Mouse (Mus musculus) neural tube, embryonic 15.5 days (tissue): ENCODE data around the gene Gne. TPM values are rescaled to one million over a fixed set of nuclear protein-coding genes. Genes with fewer than 3 reads are reported as not detected.
A peak's percentile ranks its signal among the peaks of the same experiment; 100 is the strongest.

ENCODE experiments used
- ATAC-seq: fragments of 200-750 bp; cut with Nextera tagmentation; 2 replicates; pipeline ENCODE4 v1.8.0; 2017; ENCODE audit warnings: mild to moderate bottlenecking, moderate TSS enrichment, moderate library complexity; ENCODE audit not compliant: low FRiP score
- H3K27ac ChIP-seq: fragments of 300-500 bp; sonication (generic); replicated peaks from 2 replicates; pipeline ENCODE4 v1.5.1; 2015; ENCODE audit warnings: mild to moderate bottlenecking, inconsistent platforms
- H3K27me3 ChIP-seq: fragments of 300-500 bp; sonication (generic); replicated peaks from 2 replicates; pipeline ENCODE4 v1.6.1; 2015; ENCODE audit warnings: inconsistent platforms
- H3K36me3 ChIP-seq: fragments of 300-500 bp; sonication (generic); 2 replicates; pipeline ENCODE4 v1.6.1; 2015; ENCODE audit warnings: inconsistent platforms
- H3K4me1 ChIP-seq: fragments of 300-500 bp; sonication (generic); 2 replicates; pipeline ENCODE4 v1.6.1; 2015; ENCODE audit warnings: inconsistent platforms
- H3K4me2 ChIP-seq: fragments of 300-500 bp; sonication (generic); 2 replicates; pipeline ENCODE4 v1.6.1; 2015; ENCODE audit warnings: inconsistent platforms, mild to moderate bottlenecking, moderate library complexity
- H3K4me3 ChIP-seq: fragments of 300-500 bp; sonication (generic); replicated peaks from 2 replicates; pipeline ENCODE4 v1.5.1; 2015; ENCODE audit warnings: mild to moderate bottlenecking, inconsistent platforms
- H3K9ac ChIP-seq: fragments of 300-500 bp; sonication (generic); replicated peaks from 2 replicates; pipeline ENCODE4 v1.6.1; 2015; ENCODE audit warnings: mild to moderate bottlenecking, inconsistent platforms
- H3K9me3 ChIP-seq: fragments of 300-500 bp; sonication (generic); replicated peaks from 2 replicates; pipeline ENCODE4 v1.6.1; 2016; ENCODE audit warnings: inconsistent platforms
- WGBS: fragments of 180-500 bp; shearing (Covaris S2); methylation state at CpG from one replicate; pipeline ENCODE4 v1.1.7; 2015; ENCODE audit warnings: mixed read lengths; 5-methylcytosine and 5-hydroxymethylcytosine counted together
- polyA plus RNA-seq: library from polyadenylated mRNA; unstranded; fragments of >200 nt; fragmentation: Nextera tagmentation; extraction: Ambion mirVana; gene quantifications from 2 replicates; pipeline ENCODE4 v1.2.1, GENCODE M21; 2015

Gene Gne
- polyA plus RNA-seq, 1 experiment from 2014 or later = 27.2 TPM

GRCm38 (mm10) chr4:44103620-44104019 is 19.6 kb upstream of the Gne start:
- no peaks in the 10 kb centered on the region for H3K9me3 ChIP-seq
- no peak overlapping the region for H3K4me2 ChIP-seq
- H3K36me3 ChIP-seq = no peaks in the 10 kb centered on the region
- no peak for ATAC-seq
- no peak overlapping the region for H3K4me3 ChIP-seq
- H3K9ac ChIP-seq = no peak overlapping the region
- no peaks in the 10 kb centered on the region for H3K27me3 ChIP-seq
- WGBS = 77% methylated on average over 8 of the region's 8 CpGs
- peaks cover 18% of the 10 kb centered on the region for H3K4me1 ChIP-seq
- H3K27ac ChIP-seq = no peak overlapping the region

DNA sequence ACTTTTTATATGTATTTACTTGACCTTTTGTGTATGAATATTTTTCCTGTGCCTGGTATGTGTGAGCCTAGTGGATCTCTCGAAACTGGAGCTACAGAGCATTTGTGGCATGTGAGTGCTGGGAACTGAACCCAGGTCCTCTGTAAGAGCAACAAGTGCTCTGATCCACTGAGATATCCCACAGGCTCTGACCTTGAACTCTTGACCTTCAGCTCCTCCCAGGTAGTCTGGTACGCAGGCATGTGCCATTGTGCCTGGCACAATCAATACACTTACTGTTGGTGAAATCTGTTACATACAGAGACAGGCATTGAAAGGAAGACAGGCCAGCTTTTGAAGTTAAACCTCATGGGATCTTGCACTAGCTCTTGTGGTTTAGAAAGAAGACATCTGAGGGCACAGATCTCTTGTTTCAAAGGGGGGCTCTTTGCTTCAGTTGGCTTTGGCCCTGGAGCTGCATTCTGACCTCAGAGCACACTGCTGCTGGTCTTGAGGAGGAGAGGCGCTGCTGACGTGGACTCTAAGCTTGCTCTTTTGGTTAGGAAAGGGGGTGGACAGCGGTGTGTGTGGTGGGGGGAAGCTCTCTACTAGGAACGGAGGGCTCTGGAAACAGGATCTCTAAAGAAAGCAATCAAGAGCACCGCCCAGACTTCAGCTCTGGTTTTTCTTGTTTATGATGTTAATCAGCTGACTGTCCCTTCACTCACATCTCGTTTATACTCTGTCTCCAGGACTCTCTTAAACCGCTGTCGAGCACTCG is 13.8 kb upstream of the Gne start:
- Histone ChIP-seq H3K4me3 (no peak overlapping the region), H3K36me3 (no peaks in the 10 kb centered on the region), H3K9me3 (no peaks in the 10 kb centered on the region), H3K9ac (no peak overlapping the region), H3K4me2 (no peak overlapping the region), H3K27ac (no peak overlapping the region), H3K4me1 (no peaks in the 10 kb centered on the region), H3K27me3 (no peaks in the 10 kb centered on the region)
- no peak for ATAC-seq
- 58% methylated on average over 11 of the region's 11 CpGs for WGBS

GRCm38 (mm10) chr4:44094475-44094874 is 10.5 kb upstream of the Gne start:
- WGBS = 93% methylated on average over 4 of the region's 4 CpGs
- no peak for ATAC-seq
- Histone ChIP-seq H3K36me3 (no peaks in the 10 kb centered on the region), H3K4me3 (no peak overlapping the region), H3K27ac (no peak overlapping the region), H3K9ac (no peak overlapping the region), H3K4me1 (no peaks in the 10 kb centered on the region), H3K9me3 (no peaks in the 10 kb centered on the region), H3K27me3 (no peaks in the 10 kb centered on the region), H3K4me2 (no peak overlapping the region)

- no peaks in the 10 kb centered on the region for H3K9me3 ChIP-seq
- ATAC-seq = no peak
- no peaks in the 10 kb centered on the region for H3K36me3 ChIP-seq
- no peak overlapping the region for H3K4me2 ChIP-seq
- H3K27me3 ChIP-seq = no peaks in the 10 kb centered on the region
- H3K9ac ChIP-seq = no peak overlapping the region
- no peak overlapping the region for H3K4me3 ChIP-seq
- WGBS = 79% methylated on average over 11 of the region's 11 CpGs
- no peaks in the 10 kb centered on the region for H3K4me1 ChIP-seq
- H3K27ac ChIP-seq = no peak overlapping the region
Observed at GRCm38 (mm10) chr4:44092359-44092758, 8.4 kb upstream of the Gne start.

DNA sequence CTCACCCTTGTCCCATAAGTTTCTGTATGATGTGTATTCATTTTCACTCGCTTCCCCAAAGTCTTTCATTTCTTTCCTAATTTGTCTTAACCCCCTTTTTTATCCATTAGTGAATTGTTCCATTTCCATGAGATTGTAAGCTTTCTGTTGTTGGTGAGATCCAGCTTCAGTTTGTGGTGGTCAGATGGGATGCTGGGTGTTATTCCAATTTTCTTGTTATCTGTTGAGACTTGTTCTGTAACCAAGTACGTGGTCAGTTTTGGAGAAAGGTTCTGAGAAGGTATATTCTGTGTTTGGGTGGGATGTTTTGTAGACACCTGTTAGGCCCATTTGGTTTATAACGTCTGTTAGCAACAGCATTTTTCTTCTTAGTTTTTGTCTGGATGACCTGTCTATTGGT is 1.6 kb upstream of the Gne start:
- Histone ChIP-seq H3K4me2 (no peak overlapping the region), H3K9me3 (no peaks in the 10 kb centered on the region), H3K27me3 (no peaks in the 10 kb centered on the region), H3K4me1 (peaks cover 3% of the 10 kb centered on the region), H3K27ac (no peak overlapping the region), H3K9ac (no peak overlapping the region), H3K36me3 (no peaks in the 10 kb centered on the region), H3K4me3 (no peak overlapping the region)
- ATAC-seq = no peak
- 96% methylated on average over 3 of the region's 3 CpGs for whole genome bisulfite sequencing

DNA sequence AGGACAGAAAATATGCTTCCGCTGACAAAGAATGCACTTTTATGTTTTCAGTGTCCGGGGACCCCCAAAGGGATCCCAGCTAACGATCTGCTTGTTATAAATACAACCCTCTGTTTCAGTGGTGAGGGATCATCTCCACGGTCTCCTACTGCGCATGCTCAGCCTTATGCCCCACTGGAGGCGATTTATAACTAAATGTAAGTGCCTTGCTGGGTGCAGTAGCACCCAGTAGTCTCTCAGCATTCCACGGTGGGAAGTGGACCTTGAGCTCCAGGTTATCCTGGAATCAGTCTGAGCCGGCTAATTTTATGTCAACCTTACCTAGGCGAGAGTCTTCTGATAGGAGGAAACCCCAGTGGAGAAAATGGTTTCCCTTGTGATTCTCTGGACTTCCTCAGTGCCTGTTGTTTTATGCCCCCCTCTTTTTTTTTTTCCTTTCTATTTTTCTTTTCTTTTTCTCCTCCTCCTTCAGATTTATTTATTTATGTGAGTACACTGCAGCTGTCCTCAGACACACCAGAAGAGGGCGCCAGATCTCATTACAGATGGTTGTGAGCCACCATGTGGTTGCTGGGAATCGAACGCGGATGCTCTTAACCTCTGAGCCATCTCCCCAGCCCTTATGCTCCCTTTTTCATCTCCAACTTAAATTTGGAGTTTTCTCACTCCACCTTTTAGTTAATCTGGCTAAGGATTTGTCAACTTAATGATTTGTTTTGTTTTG is 787 bp upstream of the Gne start:
- H3K27ac ChIP-seq = no peak overlapping the region
- H3K4me1 ChIP-seq = peaks cover 3% of the 10 kb centered on the region
- H3K27me3 ChIP-seq = no peaks in the 10 kb centered on the region
- H3K4me3 ChIP-seq = no peak overlapping the region
- H3K4me2 ChIP-seq = 0 out of 2 replicates have a peak overlapping the region, but pooled peaks have one; percentile 13
- H3K36me3 ChIP-seq = no peaks in the 10 kb centered on the region
- no peak overlapping the region for H3K9ac ChIP-seq
- no peak for ATAC-seq
- WGBS = 76% methylated on average over 13 of the region's 13 CpGs
- no peaks in the 10 kb centered on the region for H3K9me3 ChIP-seq

DNA sequence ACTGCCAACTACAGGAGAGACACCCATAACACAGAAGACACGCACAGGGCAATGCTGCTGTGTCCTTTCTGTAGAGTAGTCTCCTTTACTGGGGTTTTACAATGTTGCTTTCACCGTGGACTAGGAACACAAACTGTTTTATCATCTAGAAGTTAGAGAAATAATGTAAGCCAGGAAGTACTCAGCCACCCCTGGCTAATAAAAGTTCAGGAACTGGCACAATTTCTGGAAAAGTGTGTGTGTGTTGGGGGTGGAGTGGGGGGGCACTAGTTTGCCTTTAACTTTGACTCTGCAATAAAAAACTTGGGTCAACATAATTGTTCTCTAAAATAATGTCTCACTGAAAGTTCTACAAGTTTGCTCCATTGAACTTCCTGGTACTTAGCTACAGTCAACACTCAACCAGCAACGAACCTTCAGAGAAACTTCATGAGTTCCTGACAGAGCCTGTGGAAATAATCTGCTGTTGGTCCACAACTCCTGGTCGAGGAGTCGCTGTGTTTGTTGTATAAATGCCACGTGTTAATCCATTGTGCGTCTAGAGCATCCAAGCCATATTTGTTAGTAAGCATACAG is 5.5 kb downstream of the Gne start:
- Histone ChIP-seq H3K4me2 (no peak overlapping the region), H3K9ac (no peak overlapping the region), H3K9me3 (no peaks in the 10 kb centered on the region), H3K4me3 (no peak overlapping the region), H3K36me3 (no peaks in the 10 kb centered on the region), H3K27ac (no peak overlapping the region), H3K4me1 (peaks cover 2% of the 10 kb centered on the region; the same call in 1 of the 2 replicates), H3K27me3 (no peaks in the 10 kb centered on the region)
- ATAC-seq = no peak
- 86% methylated on average over 7 of the region's 7 CpGs for WGBS

DNA sequence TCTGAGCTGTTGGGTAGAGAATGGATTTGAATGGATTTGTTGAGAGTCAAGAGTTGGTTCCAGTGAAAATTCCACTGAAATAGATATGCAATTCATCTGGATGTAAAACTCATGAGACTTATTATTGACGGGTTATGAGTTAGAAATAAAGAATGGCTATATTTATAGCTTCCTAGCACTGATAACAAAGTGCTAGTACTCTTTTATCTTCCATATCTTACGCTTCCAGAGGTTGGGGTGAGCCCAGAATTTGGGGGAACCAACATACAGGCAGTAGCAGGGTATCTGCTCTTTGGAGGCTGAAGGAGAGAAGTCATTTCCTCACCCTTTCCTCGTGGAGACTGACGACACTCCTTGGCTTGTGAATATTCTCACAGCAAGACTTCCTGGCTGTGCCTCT is 9.6 kb downstream of the Gne start:
- Histone ChIP-seq H3K4me2 (no peak overlapping the region), H3K4me3 (no peak overlapping the region), H3K4me1 (peaks cover 25% of the 10 kb centered on the region), H3K9ac (no peak overlapping the region), H3K9me3 (no peaks in the 10 kb centered on the region), H3K27me3 (no peaks in the 10 kb centered on the region), H3K36me3 (no peaks in the 10 kb centered on the region), H3K27ac (no peak overlapping the region)
- 79% methylated on average over 4 of the region's 4 CpGs for WGBS
- no peak for ATAC-seq

DNA sequence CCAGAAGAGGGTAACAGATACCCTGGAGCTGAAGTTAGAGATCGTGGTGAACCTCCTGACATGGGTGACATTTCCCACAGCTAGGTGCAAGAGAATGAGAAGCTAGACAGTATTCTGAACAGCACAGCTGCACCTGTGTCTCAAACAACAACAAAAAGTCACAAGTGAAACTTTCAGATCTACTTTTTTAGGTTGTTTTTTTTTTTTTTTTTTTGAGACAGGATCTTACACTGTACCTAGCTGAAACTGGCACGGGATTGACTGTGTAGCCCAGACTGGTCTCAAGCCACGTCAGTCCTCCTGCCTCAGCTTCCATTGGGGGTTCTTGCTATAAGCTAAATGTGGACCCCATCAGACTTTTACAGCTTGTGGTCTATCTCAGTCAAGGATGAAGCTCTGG is 10.2 kb downstream of the Gne start:
- Histone ChIP-seq H3K27me3 (no peaks in the 10 kb centered on the region), H3K9ac (no peak overlapping the region), H3K9me3 (no peaks in the 10 kb centered on the region), H3K4me2 (no peak overlapping the region), H3K4me1 (peaks cover 26% of the 10 kb centered on the region), H3K4me3 (no peak overlapping the region), H3K36me3 (no peaks in the 10 kb centered on the region), H3K27ac (no peak overlapping the region)
- 92% methylated on average over 3 of the region's 3 CpGs for WGBS
- ATAC-seq = no peak

DNA sequence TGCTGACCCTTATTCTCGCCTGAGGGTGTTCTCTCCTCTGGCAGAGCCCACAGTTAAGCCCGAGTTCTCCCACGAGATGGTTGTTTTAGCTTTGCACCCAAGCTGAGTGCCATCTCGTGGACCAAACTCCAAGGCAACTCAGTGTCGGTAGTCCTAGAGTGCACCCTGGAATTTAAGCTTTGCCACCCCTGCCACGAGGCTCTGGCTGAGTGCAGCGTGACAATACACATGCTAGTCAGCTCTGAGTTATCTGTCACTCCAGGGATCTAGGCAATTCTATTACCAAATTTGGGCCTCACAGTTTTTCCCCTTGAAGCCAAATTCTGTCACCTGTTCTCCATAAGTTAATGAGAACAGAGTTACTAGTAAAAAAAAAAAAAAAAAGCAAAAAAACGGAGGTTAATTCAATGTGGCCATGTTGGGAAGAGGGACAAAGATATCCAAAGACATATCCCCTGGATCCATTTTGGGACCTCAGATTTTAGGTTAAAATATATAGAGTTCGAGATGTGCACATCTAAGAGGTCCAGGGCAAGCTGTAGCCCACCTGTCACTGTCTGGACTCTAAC is 11.0 kb downstream of the Gne start:
- Histone ChIP-seq H3K9me3 (no peaks in the 10 kb centered on the region), H3K4me2 (peak overlapping the region; percentile 71), H3K9ac (peak overlapping the region; percentile 95), H3K4me3 (peak overlapping the region; percentile 88), H3K4me1 (peaks cover 29% of the 10 kb centered on the region), H3K36me3 (no peaks in the 10 kb centered on the region), H3K27ac (peak overlapping the region; percentile 89), H3K27me3 (no peaks in the 10 kb centered on the region)
- peak; percentile 73 for ATAC-seq
- WGBS = 8% methylated on average over 9 of the region's 9 CpGs

- WGBS = under 1% methylated on average over 69 of the region's 70 CpGs
- peak; percentile 97 for ATAC-seq
- Histone ChIP-seq H3K4me3 (peak overlapping the region; percentile 88), H3K27me3 (no peaks in the 10 kb centered on the region), H3K9ac (peak overlapping the region; percentile 95), H3K9me3 (no peaks in the 10 kb centered on the region), H3K36me3 (no peaks in the 10 kb centered on the region), H3K27ac (peak overlapping the region; percentile 89), H3K4me1 (peaks cover 29% of the 10 kb centered on the region), H3K4me2 (peak overlapping the region; percentile 71)
Observed at GRCm38 (mm10) chr4:44072146-44072872, 11.7 kb downstream of the Gne start.
